Mouse (Mus musculus) c-Kit-positive CD71-negative TER-119-negative erythroid progenitor cells, embryonic 14.5 days (primary cell): ENCODE measurements around the gene Plcb2.

Experiments
- DNase-seq: peaks from one replicate; pipeline ENCODE4 v3.0.0-alpha.2; 2013; ENCODE audit warnings: low read depth

Gene Plcb2

DNA sequence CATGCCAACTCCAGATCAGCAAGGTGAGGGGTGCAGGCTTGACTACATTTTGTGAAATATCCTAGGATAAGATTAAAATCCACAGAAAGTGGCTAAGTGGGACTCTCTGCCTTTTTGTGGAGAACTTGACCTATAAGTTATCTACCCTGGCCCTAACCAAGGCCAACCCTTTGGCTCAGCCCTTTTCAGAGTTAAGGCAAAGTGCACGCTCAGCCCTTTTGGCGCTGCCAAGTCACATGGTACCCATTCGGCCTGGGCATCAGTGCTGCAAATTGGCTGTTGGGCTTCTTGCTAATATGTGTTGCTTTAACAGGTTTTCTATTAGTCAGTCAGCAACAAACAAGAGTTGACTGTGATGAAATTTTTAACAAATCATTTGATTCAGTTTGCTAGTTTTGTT, 40.4 kb downstream of the Plcb2 start:
- DNase-seq, result no peak

DNA sequence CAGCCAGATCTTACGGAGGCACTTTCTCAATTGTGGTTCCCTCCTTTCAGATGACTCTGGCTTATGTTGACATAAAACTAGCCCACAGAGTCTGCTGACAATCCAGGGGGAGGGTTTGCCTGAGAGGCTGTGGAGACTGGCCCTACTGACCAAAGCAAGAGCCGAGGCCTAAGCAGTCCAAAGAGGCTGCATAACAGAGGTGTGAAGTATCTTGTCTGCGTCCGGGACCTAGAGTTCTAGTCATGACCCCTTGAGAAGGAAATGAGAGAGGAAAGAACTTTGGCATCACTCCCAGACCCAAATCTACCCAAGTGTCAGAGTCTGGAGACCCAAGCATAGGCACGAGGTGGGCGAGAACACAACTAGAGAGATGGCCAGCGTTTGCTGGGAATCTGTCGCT, 41.5 kb downstream of the Plcb2 start:
- DNase-seq, result no peak

GRCm38 (mm10) chr2:118685088-118685487, 43.1 kb downstream of the Plcb2 start:
- no peak for DNase-seq

DNA sequence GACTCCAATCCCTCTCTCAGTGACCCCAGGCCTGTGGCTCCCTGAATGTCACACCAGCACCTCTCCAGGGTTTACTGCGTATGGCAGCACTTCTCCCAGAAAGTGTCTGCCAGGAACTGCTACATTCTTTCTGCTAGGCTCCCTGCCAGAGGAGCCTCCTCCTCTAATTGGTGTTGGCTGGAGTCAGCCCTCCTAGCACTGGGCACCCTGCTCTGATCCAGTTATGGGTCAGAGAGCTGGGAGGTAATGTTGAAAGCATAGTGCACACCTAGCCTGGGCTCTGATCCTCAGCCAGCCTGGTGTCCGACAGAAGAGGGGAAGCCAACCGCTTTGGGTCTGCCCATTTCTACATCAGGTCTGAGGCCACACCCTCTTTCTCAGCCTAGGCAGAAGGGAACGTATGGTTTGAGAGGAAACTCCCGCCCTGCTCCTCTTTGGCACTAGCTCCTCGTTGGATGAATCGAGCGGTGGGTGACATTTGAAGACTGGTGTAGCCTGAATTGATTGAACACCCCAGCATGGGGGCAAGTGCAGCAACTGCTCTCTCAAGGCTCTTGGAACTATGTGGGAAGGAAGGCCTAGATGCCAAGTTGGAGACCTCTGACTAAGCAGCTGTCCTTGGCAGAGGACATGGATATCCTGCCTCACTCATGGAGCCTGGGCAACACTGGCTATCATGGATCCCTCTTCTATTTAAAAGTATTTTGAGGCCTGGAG, 45.5 kb downstream of the Plcb2 start:
- no peak for DNase-seq

GRCm38 (mm10) chr2:118680926-118681325, 47.3 kb downstream of the Plcb2 start:
- DNase-seq, result no peak

DNA sequence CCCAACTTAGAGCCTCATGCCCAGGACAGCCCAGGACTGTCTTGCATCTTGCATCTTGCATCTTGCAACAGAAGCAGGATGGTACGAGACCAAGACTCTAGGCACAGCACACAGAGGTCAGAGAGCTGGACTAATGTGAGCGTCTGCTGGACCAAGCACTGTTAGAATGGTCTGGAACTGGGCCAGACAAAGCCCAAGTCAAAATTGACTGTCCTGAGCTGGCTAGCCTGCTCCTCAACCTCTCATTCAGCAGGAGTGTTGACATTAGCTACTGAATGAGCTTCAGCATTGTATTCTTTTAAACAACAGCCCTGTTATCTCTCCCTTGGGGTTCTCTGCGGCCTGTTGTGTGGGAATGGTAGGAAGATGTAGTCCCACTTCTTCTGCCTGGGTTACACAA, 48.7 kb downstream of the Plcb2 start:
- no peak for DNase-seq

GRCm38 (mm10) chr2:118677817-118678216, 50.4 kb downstream of the Plcb2 start:
- no peak for DNase-seq

DNA sequence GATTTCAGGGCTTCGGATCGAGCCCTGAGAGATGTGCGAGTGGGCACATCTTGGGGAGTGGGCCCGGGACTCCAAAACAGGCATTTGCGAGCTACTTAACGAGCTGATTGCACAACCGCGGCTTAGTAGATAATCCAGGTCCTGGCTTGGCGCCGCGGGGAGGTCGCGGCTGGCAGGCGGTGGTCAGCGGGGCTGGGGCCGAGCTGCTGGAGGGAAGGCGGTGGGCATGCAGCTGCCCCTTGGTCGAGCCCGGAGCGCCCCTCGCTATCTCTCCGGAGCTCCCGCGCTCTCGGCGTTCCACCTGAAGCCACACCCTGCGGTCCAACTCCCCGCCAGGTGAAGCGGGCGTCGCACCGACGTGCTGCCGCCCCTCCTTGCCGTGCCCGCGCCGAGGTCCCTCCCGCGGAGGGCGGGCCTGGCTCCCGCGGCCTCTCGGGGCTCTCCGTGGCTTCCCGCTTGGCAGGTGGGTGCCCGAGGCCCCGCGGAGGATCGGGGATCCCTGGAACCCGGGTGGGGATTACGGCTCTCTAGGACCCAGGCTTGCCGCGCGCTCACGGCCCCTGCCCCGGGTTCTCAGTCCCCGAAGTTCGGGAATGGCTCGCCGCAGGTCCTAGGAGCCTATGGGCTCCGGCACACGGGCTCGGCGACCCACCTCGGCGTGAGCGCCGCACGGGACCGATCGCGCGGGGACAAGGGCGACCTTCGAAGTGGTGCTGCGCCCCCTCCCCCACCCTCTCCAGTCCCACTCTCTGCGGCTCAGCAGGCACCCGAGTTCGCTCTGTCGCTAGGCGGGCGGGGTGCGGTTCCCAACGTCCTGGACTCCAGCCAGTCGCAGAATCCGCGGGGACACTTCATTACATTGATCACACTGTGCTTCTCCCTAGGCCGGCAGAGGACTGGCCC, 51.1 kb downstream of the Plcb2 start:
- DNase-seq, result no peak

- DNase-seq, result no peak
These were observed 53.7 kb downstream of the Plcb2 start for GRCm38 (mm10) chr2:118674500-118674899.

GRCm38 (mm10) chr2:118673686-118674465, 54.4 kb downstream of the Plcb2 start:
- DNase-seq, result no peak

DNA sequence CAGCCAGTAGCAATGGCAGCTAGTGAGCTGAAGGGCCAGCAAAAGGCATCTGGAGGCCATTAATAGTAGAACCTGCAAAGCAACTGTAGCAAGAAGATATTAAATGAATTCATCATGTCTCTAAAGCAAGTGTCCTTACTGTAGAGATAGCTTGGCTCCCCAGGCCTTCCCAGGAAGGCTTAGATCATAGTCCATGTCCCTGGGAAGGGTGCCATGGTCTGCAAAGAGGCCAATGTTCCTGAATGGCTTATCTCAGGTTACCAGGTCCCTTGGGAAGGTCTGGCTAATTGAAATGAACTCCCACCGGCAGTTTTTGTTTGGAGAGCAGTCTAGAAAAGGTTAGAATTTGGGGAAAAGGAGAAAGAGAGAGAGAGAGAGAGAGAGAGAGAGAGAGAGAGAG, 56.5 kb downstream of the Plcb2 start:
- DNase-seq, result no peak

GRCm38 (mm10) chr2:118669785-118670184, 58.5 kb downstream of the Plcb2 start:
- DNase-seq, result no peak

DNA sequence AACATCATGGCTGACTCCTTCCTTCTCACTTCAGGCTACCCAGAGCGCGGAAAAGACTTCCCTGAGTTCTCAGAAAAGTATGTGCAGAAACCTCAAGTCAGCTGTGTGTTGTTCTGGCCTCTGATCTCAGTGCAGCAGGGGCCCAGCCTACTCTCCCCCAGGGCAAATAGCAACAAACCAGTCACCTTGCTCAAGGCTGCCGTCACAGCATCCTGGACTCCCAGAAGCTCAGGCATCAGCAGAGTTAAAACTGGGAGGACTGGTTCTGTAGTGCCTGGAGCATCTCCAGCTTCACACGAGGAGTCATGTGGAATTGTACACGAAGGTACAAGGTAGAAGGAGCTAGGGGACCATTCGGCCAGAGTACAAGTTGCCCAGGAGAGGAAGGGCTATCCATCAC, 59.0 kb downstream of the Plcb2 start:
- no peak for DNase-seq

GRCm38 (mm10) chr2:118667181-118667580, 61.1 kb downstream of the Plcb2 start:
- no peak for DNase-seq

- DNase-seq, result no peak
These were observed 62.6 kb downstream of the Plcb2 start for GRCm38 (mm10) chr2:118665616-118666015.

- no peak for DNase-seq
These were observed 63.2 kb downstream of the Plcb2 start for GRCm38 (mm10) chr2:118664975-118665516.

DNA sequence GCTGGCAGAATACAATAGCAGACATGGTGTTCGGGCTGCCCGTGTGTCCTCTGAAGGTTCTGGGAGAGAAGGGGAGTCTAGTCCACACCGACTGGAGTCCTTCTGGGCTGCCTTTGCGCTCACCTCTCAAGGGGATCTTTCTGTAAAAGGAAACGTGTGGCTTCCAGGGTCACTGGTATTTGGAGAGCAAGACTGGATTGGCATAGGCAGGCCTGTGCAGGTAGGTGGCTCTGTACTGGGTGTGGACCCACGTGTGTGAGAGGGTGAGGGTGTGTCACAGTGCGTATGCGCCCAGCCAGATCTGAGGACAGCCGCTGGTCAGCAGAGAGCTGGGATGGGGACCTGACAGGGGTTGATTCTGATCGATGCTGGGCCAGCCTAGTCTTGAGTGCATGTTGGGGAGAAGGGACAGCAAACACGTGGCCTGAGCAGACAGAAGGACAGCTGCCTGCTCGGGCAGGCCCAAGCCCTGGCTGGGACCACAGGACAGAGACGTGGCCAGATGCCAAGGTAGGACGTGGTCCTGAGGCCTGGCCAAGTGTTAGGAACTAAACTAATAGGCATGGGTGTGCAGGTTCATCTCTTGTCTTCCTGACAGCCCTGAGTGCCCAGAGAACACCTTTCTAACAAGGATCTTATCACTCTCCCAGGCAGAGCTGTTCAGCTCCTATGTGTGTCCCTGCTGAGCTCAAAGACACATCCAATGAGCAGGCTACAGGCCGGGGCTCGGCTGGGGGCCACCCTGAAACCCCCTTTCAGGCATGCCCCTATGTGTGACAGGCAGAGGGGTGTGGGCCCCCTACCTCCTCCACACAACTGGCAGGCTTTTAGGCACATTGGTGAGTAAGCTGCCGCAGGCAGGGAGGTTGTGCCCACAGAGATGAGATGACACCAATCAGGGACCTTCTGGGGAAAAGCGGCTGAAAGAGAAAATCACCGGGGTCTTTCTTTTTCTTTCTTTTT, 64.2 kb downstream of the Plcb2 start:
- no peak for DNase-seq

DNA sequence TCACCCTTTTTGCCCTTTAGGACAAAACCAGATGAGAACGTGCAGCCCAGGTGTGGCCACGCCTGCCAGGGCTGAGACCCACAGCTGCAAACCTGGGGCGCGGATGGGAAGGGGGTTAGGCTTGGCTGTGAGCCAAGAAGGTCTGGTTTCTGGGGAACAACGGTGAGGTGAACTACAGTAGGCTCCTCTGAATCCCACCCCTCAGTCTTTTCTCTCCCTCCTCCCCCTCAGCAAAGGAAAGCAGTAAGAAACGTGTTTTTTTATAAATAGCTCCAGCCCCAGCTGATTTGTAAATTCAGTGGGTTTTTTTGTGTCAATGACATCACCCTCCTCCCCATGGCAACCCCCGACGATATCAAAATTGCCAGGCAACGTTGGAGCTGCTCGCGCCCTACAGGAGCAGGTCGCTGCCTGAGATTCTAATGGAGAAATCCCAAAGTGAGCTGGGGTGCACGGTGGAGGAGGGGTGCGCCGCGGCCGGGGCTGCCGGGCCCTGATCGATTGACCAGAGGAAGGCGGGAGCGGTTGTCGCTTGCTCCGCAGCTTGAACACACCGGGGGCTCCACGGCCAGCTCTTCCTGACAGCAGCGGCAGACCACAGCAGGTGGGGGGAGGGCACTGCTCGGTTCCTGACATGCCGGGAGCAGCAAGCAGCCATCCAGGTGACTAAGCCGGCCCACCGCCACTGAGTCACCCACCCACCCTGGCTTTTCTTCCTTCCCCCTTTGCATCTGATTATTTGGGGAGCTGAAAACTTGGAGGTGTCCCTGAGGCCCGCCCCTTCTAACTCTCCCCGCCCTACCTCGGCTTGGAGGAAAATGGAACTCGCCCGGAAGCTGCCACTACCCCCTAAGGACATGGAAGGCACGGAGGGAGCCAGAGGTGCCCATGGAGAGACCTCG, 65.1 kb downstream of the Plcb2 start, which contains the start of gene Pak6:
Pak6 (plus strand) TSS at position 402 of the 902 bp plus-strand sequence.
- DNase-seq, result peak; percentile 53

DNA sequence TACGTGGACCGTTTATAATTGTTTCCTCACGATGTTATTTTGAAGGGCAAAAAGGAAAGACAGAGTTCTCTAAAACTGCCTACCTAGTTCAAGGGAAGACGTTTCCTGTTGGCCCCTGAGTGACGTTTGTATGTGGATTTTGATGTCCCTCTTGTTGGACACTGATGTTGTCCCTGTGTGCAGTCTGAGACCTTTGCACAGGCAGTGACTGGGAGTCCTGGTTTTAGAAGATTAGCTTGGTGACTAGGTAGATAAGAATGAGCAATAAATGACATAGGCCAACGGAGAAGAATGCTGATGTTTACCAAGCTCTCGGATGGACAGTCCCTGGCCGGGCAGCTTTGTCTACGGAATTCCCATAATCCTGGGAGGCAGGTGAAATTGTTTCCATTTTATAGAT, 66.3 kb downstream of the Plcb2 start:
- no peak for DNase-seq

DNA sequence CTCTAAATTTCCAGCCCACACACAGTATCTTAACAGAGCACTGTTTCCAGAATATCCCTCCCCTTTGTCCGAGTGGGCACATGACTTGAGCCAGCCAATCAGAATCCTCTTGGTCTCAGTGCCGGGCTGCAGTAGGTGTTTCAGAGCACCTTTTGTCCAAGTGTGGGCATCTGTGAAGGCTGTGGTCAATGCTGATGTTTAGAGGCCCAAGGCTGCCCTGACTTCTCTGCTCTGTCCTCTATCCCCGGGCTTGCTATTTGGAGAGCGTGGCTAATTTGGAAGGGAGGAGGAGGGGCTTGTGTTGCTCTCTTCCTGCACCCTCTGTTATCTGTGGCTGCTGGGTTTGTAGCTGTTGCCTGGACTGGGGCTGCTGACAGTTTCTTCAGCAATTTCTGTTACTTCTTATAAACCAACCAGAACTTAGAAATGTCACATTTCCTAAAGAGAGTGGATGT, 68.2 kb downstream of the Plcb2 start:
- DNase-seq, result peak; percentile 48
